Mouse (Mus musculus) liver, embryonic 11.5 days (tissue): ENCODE results near the gene Defb19. TPM values are rescaled to one million over a fixed set of nuclear protein-coding genes. Genes with fewer than 3 reads are reported as not detected.

Source experiments
- ATAC-seq: fragments of 200-750 bp; cut with Nextera tagmentation; replicated peaks from 2 replicates; pipeline ENCODE4 v1.8.0; 2017; ENCODE audit warnings: moderate number of reproducible peaks, mild to moderate bottlenecking, moderate TSS enrichment, moderate library complexity; ENCODE audit not compliant: low FRiP score
- DNase-seq: peaks from one replicate; pipeline ENCODE4 v3.0.0-alpha.2; 2017; ENCODE audit warnings: low spot score
- H3K27ac ChIP-seq: fragments of 300-500 bp; sonication (generic); 2 replicates; pipeline ENCODE4 v1.5.1; 2014; ENCODE audit warnings: mild to moderate bottlenecking, low read depth, low read length, control low read depth
- H3K27me3 ChIP-seq: fragments of 300-500 bp; sonication (generic); replicated peaks from 2 replicates; pipeline ENCODE4 v1.6.1; 2014; ENCODE audit warnings: low read length, mixed read lengths; ENCODE audit not compliant: control insufficient read depth, insufficient read depth
- H3K36me3 ChIP-seq: fragments of 300-500 bp; sonication (generic); 2 replicates; pipeline ENCODE4 v1.6.1; 2014; ENCODE audit warnings: mild to moderate bottlenecking, low read length, moderate library complexity, mixed read lengths; ENCODE audit not compliant: control insufficient read depth, insufficient read depth
- H3K4me1 ChIP-seq: fragments of 300-500 bp; sonication (generic); replicated peaks from 2 replicates; pipeline ENCODE4 v1.6.1; 2014; ENCODE audit warnings: low read length, mixed read lengths; ENCODE audit not compliant: control insufficient read depth, insufficient read depth
- H3K4me2 ChIP-seq: fragments of 300-500 bp; sonication (generic); 2 replicates; pipeline ENCODE4 v1.6.1; 2014; ENCODE audit warnings: mild to moderate bottlenecking, control low read depth, moderate library complexity
- H3K4me3 ChIP-seq: fragments of 300-500 bp; sonication (generic); 2 replicates; pipeline ENCODE4 v1.5.1; 2014; ENCODE audit warnings: low read depth, low read length, control low read depth
- H3K9ac ChIP-seq: fragments of 300-500 bp; sonication (generic); 2 replicates; pipeline ENCODE4 v1.6.1; 2014; ENCODE audit warnings: low read depth, low read length, control low read depth
- H3K9me3 ChIP-seq: fragments of 300-500 bp; sonication (generic); 2 replicates; pipeline ENCODE4 v1.6.1; 2016; ENCODE audit warnings: low read length, inconsistent platforms, mixed read lengths; ENCODE audit not compliant: control insufficient read depth
- WGBS: fragments of 180-500 bp; shearing (Covaris S2); extraction: QIAGEN DNeasy Blood & Tissue Kit; methylation state at CpG from one replicate; pipeline ENCODE4 v1.1.7; 2014; 5-methylcytosine and 5-hydroxymethylcytosine counted together
- polyA plus RNA-seq: library from polyadenylated mRNA; unstranded; fragments of >200 nt; fragmentation: Nextera tagmentation; extraction: Ambion mirVana; gene quantifications from 2 replicates; pipeline ENCODE4 v1.2.1, GENCODE M21; 2014

The Defb19 gene
- polyA plus RNA-seq = not detected in 2 replicates

- Histone ChIP-seq H3K4me2 (no peak within 1 kb of the TSS), H3K4me1 (no peaks in the 10 kb centered on the region), H3K27me3 (no peaks in the 10 kb centered on the region), H3K27ac (no peak within 1 kb of the TSS), H3K9ac (no peak within 1 kb of the TSS), H3K9me3 (no peaks in the 10 kb centered on the region), H3K4me3 (no peak within 1 kb of the TSS), H3K36me3 (no peaks in the 10 kb centered on the region)
- no peak for DNase-seq
- WGBS = 60% methylated on average over 7 of the region's 7 CpGs
- no peak for ATAC-seq
Measured at GRCm38 (mm10) chr2:152580107-152580506, at the start of gene Defb19. TSS of gene Defb19 (minus strand) at chr2:152580312.

GRCm38 (mm10) chr2:152629904-152630303 is 49.8 kb upstream of the Defb19 start:
- Histone ChIP-seq H3K27ac (no peak overlapping the region), H3K9me3 (no peaks in the 10 kb centered on the region), H3K4me1 (0 out of 2 replicates have a peak, but pooled peaks cover 9% of the 10 kb centered on the region), H3K4me3 (no peak overlapping the region), H3K36me3 (no peaks in the 10 kb centered on the region), H3K9ac (no peak overlapping the region), H3K4me2 (no peak overlapping the region), H3K27me3 (peaks cover 46% of the 10 kb centered on the region)
- 73% methylated on average over 6 of the region's 6 CpGs for WGBS
- no peak for ATAC-seq
- no peak for DNase-seq

GRCm38 (mm10) chr2:152629239-152629638 is 49.1 kb upstream of the Defb19 start:
- no peaks in the 10 kb centered on the region for H3K9me3 ChIP-seq
- no peak for ATAC-seq
- no peak overlapping the region for H3K4me3 ChIP-seq
- H3K4me1 ChIP-seq = 0 out of 2 replicates have a peak, but pooled peaks cover 9% of the 10 kb centered on the region
- H3K4me2 ChIP-seq = no peak overlapping the region
- WGBS = 61% methylated on average over 3 of the region's 3 CpGs
- DNase-seq = no peak
- H3K9ac ChIP-seq = no peak overlapping the region
- peaks cover 43% of the 10 kb centered on the region for H3K27me3 ChIP-seq
- no peaks in the 10 kb centered on the region for H3K36me3 ChIP-seq
- H3K27ac ChIP-seq = no peak overlapping the region

GRCm38 (mm10) chr2:152628066-152628465 is 48.0 kb upstream of the Defb19 start:
- no peak overlapping the region for H3K27ac ChIP-seq
- no peak overlapping the region for H3K4me2 ChIP-seq
- no peaks in the 10 kb centered on the region for H3K9me3 ChIP-seq
- no peak for DNase-seq
- H3K4me3 ChIP-seq = no peak overlapping the region
- WGBS = 47% methylated on average over 17 of the region's 17 CpGs
- no peak overlapping the region for H3K9ac ChIP-seq
- peaks cover 43% of the 10 kb centered on the region for H3K27me3 ChIP-seq
- H3K4me1 ChIP-seq = 0 out of 2 replicates have a peak, but pooled peaks cover 9% of the 10 kb centered on the region
- ATAC-seq = no peak
- no peaks in the 10 kb centered on the region for H3K36me3 ChIP-seq

GRCm38 (mm10) chr2:152626774-152627591 is 46.9 kb upstream of the Defb19 start, which contains the start of gene Rem1:
TSS of gene Rem1 (plus strand) at chr2:152626951.
- WGBS = 2% methylated on average over 59 of the region's 59 CpGs
- H3K4me2 ChIP-seq = peak within 1 kb of the TSS; percentile 67
- no peaks in the 10 kb centered on the region for H3K9me3 ChIP-seq
- ATAC-seq = peak; percentile 39; the same call in 1 of the 2 replicates
- no peak within 1 kb of the TSS for H3K9ac ChIP-seq
- no peak within 1 kb of the TSS for H3K27ac ChIP-seq
- H3K4me3 ChIP-seq = peak within 1 kb of the TSS; percentile 43
- H3K4me1 ChIP-seq = 0 out of 2 replicates have a peak, but pooled peaks cover 9% of the 10 kb centered on the region
- no peak for DNase-seq
- H3K27me3 ChIP-seq = peaks cover 45% of the 10 kb centered on the region
- H3K36me3 ChIP-seq = no peaks in the 10 kb centered on the region

GRCm38 (mm10) chr2:152625256-152625655 is 45.1 kb upstream of the Defb19 start:
- H3K27ac ChIP-seq = no peak overlapping the region
- H3K4me3 ChIP-seq = no peak overlapping the region
- 14% methylated on average over 1 of the region's 1 CpGs for WGBS
- no peaks in the 10 kb centered on the region for H3K36me3 ChIP-seq
- H3K27me3 ChIP-seq = peaks cover 42% of the 10 kb centered on the region
- H3K9ac ChIP-seq = no peak overlapping the region
- 0 out of 2 replicates have a peak, but pooled peaks cover 9% of the 10 kb centered on the region for H3K4me1 ChIP-seq
- no peaks in the 10 kb centered on the region for H3K9me3 ChIP-seq
- DNase-seq = no peak
- ATAC-seq = no peak
- H3K4me2 ChIP-seq = no peak overlapping the region

- Histone ChIP-seq H3K27ac (no peak overlapping the region), H3K9me3 (no peaks in the 10 kb centered on the region), H3K27me3 (peaks cover 42% of the 10 kb centered on the region), H3K4me2 (no peak overlapping the region), H3K9ac (no peak overlapping the region), H3K36me3 (no peaks in the 10 kb centered on the region), H3K4me3 (no peak overlapping the region), H3K4me1 (0 out of 2 replicates have a peak, but pooled peaks cover 9% of the 10 kb centered on the region)
- DNase-seq (no peak), ATAC-seq (no peak)
- WGBS = 81% methylated on average over 2 of the region's 2 CpGs
Measured at GRCm38 (mm10) chr2:152624566-152624965, 44.5 kb upstream of the Defb19 start.

- Histone ChIP-seq H3K36me3 (no peaks in the 10 kb centered on the region), H3K4me2 (no peak within 1 kb of the TSS), H3K4me1 (0 out of 2 replicates have a peak, but pooled peaks cover 9% of the 10 kb centered on the region), H3K27me3 (peaks cover 28% of the 10 kb centered on the region), H3K4me3 (no peak within 1 kb of the TSS), H3K9ac (no peak within 1 kb of the TSS), H3K27ac (no peak within 1 kb of the TSS), H3K9me3 (no peaks in the 10 kb centered on the region)
- no peak for ATAC-seq
- DNase-seq = no peak
- 75% methylated on average over 7 of the region's 7 CpGs for WGBS
Measured at GRCm38 (mm10) chr2:152622953-152623352, 42.8 kb upstream of the Defb19 start, which contains the start of gene Defb25. TSS of gene Defb25 (minus strand) at chr2:152623053.
